Mouse (Mus musculus) retina, adult 2 months (tissue): ENCODE measurements around the gene Pdcd1lg2.

Experiments
- DNase-seq: peaks from one replicate; pipeline ENCODE4 v3.0.0-alpha.2; 2012; ENCODE audit warnings: low read depth, low spot score

Gene Pdcd1lg2

DNA sequence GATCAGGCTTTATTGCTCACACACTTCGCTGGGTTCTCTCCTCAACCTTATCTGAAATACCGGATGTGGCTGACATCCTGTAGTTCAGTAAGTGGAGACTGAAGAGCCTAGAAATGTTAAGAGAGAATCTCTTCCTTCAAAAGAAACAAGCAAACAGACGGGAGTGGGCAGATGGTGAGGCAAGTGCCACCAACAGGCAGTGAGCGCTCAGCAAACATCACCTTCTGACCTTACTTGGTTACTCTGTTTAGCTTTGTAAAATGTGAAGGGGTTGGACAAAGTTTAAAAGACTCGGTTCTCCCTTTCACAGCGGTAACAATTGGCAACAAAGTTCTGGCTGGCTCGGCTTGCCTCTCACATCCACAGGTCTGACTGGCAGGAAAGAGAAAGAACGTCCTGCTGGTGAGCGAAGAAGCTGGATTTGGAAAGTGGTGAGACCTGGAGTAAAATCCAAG is 8.0 kb downstream of the Pdcd1lg2 start:
- DNase-seq, result no peak

DNA sequence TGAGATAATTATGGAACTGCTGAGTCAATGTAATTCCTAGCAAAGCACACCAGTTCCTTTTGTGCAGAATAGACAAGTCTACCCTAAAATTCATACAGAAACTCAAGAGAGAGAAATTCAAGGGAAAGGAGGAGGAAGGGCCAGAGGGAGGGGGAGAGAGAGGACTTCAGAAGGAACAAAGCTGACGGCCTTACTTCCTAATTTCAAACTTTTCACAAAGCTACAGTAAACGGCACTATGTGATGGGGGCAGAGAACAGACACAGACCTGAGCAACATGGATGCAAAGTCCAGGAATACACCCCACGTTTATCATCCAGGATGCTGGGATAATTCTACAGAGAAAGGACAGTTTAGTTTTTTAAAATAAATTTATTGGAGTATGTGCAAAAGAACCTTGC is 8.8 kb downstream of the Pdcd1lg2 start:
- no peak for DNase-seq

DNA sequence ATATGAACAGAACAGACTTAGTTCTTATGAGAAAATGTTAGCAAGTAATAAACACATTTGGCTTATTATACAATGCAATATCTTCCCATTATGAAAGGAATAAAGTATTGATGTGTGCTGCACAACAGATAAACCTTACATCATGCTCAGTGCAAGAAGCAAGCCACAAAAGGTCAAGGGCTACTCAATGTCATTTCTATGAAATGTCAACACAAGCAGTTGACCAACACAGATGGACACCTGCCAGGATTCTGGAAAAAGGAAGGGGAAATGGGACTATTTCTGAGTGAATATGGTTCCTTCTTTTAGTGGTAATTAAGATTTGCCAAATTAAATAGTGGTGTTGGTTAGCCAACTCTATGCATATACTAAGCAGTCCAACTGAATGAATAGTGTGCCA is 9.2 kb downstream of the Pdcd1lg2 start:
- no peak for DNase-seq

DNA sequence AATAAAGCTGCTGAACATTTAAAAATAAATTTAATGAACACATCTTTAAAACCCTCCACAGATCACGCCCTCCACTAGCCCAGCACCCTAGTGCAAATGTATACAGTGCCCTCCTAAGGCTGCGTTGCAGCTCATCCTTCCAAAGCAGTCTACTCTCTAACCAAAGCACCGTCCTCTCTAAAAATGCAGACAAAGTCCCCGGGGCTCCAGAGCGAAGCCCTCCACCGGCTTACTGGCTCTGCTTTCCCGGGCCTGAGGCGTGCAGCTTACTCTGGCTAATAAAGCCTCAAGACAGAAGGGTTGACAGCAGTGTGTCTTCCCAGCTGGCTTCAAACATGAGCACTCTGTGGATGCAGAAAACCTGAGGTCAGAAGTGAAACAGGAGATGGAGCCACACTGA is 9.7 kb downstream of the Pdcd1lg2 start:
- DNase-seq, result no peak

DNA sequence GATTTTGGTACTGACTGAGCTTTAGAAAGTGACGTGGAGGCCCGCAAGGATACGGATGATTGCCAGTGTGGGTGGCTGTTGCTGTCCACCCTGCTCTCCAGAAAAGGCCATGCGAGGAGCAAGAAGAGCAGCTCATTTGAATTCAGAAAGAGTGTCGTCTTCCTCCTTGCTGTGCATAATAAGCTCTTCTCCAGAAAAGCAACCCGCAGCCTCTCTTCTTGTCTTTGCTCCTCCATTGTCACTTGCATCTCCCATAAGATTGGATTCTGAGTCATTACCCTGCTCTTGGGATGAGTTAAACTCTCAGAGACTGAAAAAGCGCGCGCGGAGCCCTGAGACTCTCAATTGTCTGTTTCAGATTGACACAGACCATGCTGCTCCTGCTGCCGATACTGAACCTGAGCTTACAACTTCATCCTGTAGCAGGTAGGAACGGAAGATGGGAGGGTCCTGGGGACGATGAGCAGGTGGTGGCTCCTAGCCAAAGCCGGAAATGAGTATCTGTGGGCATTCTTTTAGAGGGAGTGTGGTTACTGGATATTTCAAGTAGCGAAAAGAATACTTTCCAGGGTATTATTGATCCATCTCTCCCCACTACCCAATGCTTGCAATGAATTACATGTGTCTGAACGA is 11.4 kb downstream of the Pdcd1lg2 start:
- DNase-seq, result no peak

DNA sequence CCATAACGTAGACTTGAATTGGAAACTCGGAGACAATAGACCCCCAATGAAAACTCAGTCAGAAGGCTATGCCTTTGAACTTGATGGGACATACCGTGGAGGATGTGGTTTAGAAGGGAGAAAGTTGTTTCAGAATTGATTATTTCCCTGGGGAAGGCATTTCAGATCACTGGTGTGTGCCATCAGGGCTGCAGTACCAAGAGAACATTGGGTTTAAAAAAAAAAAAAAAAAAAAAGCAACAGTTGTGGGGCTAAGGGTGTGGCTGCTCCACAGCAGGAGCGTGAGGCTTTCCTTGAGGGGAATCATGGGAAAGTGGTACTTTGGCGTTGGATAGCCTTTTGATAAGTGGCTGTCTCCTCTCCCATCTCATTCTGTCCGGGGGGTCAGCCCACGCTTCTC is 12.1 kb downstream of the Pdcd1lg2 start:
- no peak for DNase-seq

DNA sequence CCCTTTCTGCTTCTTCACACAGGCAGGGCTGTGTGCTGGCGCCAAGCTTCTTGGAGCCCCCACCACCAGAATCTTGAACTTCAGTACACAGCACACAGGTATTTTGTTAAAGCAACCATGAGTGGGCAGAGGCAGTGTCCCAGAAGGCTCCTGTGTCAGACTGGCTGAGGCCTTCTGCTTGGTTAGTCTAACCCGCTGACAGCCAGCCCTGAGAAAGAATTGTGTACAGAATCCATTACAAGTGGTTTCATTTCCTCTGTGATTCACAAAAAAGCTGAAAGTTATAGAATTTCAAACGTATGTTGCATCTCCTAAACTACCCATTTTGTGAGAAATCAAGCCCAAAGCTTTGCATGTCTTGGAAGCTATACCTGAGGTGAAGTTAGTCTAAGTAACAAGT is 19.8 kb downstream of the Pdcd1lg2 start:
- no peak for DNase-seq

DNA sequence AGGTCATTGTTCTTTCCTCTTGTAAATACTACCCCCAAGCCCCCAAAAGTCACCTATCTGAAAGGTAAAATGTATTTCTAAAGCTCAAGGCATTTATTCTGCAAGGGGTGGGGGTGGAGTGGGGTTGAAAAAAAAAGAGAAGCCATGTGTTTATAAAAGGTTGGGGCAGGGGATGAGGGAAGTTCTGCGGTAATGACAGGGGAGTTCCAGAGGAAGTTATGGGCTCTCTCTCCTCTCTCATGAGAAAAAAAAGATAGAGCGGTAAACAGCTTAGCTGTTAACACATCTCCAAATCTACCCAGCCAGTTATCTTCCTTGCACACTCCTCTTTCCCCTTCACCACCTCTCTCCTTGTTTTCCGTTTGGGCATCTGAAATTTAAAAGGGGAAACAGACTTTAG is 20.2 kb downstream of the Pdcd1lg2 start:
- no peak for DNase-seq

DNA sequence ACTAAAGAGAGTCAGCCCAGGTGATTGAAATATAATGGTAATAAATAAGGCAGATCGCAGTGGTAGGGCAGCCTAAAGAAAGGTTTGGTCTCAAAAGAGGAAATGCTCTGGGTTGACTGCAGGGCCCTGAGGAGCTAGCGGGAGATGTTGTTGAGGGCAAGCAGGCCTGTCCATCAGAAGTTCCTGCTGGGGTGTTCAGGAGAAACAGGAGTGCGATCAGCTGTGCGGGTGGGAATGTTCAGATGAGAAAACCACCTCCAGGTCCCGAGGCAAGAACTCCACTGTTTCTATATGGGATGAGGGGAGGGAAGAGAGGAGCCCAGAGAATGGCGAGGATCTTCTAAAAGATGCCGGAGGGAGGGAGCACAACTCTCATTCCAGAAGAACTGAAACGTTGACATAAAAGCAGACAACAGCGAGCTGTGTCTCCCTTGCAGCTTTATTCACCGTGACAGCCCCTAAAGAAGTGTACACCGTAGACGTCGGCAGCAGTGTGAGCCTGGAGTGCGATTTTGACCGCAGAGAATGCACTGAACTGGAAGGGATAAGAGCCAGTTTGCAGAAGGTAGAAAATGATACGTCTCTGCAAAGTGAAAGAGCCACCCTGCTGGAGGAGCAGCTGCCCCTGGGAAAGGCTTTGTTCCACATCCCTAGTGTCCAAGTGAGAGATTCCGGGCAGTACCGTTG is 26.2 kb downstream of the Pdcd1lg2 start:
- DNase-seq, result no peak

DNA sequence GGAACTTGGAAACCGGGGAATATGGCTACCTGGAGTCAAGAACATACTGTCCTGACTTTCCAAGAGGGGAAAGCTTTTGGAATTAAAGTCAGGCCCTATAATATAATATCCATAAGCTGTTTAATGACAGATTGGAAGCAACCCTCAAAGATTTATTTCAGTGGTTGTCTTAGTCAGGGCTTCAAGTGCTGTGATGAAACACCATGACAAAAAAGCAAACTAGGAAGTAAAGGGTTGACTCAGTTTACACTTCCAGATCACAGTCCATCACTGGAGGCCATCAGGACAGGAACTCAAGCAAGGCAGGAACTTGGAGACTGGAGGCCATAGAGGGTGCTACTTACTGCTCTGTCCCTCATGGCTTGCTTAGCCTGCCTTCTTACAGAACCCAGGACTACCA is 27.1 kb downstream of the Pdcd1lg2 start:
- DNase-seq, result no peak

DNA sequence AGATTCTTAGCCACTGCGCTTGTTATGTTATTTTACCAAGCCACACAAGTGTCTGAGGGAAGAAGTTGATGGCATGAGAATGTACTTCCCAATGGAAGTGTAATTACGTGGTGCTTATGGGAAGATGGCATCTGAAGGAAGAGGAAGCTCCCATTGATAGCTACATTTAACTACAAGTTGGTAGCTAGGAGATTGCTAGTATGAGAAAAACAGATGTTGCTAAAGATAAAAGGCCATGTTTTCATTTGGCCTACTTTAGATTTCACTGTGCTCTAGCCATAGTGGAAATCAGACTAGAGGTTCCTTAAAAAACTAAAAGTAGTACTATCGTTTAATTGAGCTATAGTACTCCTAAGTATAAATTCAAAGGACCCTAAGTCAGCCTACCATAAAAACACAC is 28.5 kb downstream of the Pdcd1lg2 start:
- no peak for DNase-seq

DNA sequence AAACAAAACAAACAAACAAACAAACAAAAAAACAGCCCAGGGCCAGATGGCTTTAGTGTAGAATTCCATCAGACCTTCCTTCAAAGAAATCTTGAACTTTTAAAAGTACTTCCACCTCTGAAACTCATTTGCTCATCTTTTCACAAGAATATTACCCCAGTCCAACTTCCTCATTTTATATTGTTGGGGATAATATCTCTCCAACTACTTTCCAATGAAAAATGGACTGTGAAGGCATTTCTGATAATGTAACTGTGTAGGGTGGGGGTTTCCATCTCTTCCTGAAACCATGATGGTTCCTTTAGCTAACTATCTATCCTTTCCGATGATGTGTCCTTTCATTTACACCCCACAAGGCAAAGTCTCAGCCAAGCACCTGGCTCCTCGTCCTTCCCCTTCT is 31.8 kb downstream of the Pdcd1lg2 start:
- no peak for DNase-seq

DNA sequence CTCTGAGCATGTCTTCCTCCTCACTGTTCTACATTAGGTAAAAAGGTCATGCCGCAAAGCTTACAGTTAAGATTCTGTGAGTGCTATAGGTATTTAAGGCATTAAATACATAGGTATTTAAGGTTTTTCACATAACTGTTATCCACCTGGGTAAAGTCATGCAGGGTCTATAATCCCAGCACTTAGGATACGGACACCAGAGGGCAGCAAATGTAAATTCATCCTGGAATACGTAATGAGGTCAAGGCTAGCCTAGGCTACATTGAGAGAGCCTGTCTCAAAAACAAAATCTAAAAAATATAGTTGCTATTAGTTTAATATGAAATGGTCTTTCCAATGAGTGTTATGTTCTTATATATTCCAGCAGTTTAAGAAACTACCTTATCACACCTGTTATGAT is 33.6 kb downstream of the Pdcd1lg2 start:
- DNase-seq, result no peak

DNA sequence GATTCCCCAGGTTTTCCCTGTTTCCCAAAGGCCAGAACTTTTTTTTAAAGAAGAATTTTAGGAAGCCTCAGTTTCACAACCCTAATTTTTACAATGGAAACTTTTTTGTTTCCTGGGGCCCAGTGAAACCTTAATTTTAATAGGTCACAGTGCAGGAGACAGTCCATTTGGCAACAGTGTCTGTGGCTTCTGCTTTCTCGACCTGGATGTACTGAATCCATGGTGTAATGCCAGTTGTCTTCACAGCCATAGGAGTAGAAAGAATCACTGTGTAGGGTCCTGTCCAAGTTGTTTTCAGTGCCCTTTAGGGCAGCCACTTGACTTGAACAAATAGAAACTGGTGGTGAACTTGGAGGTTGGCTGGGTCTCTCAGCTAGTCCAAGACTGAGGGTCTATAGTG is 37.7 kb downstream of the Pdcd1lg2 start:
- DNase-seq, result no peak

DNA sequence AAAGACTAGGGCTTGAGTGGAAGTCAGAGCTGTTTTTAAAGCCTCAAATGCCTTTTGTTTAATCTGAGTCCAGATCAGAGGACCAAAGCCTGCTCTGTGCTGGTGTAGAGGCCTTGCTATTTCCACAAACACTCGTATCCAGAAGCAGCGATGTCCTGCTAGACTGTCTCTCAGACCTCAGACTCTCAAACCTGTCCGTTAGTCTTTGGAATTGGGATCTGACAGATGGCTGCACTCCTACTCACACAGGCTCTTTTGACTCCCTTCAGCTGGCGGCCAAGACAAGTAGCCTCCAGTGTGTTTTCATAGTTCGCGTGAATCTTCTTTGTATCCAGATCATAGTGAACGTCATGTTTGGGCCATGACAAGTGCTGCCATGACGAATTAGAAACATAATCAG is 39.7 kb downstream of the Pdcd1lg2 start:
- DNase-seq, result no peak

DNA sequence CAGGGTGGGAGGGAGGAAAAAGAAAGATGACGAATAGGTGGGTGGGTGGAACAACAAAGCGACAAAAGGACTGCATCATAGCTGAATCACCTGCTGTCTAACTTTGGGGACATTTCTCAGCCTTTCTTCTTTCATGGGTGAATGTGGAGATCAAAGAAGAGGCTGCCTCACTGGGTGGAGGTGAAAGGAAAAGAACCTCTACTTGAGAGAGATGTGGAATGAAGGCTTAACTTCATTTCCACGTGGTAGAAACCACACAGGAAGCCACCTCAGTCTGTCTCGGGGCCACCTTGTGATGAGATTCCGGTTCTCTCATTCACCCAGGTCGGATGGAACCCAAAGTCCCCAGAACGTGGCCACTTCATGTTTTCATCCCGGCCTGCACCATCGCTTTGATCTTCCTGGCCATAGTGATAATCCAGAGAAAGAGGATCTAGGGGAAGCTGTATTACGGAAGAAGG is 43.5 kb downstream of the Pdcd1lg2 start:
- DNase-seq, result no peak

DNA sequence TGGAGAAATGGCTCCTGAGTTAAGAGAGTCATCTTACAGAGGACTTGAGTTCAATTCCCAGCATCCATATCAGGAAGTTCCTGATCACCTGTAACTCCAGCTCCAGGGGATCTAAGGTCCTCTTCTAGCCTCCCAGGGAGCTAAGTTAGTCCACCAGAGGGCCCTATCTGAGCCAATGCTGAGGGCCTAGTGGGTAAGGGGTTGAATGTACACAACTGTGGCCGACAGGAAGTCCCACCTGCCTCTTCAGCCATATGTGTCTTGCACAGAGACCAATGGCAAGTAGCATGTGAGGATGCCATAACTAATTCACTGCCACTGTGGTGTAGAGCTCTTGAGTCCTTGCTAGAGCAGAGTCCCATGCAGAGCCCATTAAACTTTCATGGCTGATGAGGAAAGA is 44.4 kb downstream of the Pdcd1lg2 start:
- DNase-seq, result no peak

DNA sequence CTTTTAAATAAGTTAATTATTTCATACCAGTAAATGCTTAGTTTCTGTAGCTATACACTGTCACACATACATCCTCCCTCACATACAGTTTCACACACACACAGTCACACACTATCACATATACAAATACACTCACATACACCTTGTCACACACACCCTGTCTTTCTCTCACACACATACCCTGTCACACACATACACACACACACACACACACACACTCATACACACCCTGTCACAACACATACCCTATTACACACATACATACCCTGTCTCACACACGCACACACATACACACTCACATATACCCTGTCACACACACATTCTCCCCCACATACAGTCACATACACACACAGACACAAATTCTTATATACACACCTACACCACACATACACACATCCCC is 47.3 kb downstream of the Pdcd1lg2 start:
- DNase-seq, result no peak

DNA sequence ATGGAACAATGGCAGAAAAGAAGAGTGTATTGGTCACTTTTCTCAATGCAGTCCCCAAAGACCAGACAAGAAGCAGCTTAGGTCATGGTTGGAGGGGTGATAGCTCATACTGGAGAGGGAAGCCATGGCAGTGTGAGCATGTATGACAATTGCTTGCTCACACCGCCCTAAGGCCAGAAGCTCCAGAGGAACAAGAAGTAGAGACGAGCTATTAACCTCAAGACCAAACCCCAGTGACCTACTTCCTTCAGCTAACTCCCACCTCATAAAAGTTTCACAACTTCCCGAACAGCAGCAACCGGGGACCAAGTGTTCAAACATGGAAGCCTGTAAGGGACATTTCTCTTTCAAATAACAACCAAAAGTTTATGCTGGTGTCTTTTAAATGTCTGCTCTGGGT is 51.7 kb downstream of the Pdcd1lg2 start:
- DNase-seq, result no peak

DNA sequence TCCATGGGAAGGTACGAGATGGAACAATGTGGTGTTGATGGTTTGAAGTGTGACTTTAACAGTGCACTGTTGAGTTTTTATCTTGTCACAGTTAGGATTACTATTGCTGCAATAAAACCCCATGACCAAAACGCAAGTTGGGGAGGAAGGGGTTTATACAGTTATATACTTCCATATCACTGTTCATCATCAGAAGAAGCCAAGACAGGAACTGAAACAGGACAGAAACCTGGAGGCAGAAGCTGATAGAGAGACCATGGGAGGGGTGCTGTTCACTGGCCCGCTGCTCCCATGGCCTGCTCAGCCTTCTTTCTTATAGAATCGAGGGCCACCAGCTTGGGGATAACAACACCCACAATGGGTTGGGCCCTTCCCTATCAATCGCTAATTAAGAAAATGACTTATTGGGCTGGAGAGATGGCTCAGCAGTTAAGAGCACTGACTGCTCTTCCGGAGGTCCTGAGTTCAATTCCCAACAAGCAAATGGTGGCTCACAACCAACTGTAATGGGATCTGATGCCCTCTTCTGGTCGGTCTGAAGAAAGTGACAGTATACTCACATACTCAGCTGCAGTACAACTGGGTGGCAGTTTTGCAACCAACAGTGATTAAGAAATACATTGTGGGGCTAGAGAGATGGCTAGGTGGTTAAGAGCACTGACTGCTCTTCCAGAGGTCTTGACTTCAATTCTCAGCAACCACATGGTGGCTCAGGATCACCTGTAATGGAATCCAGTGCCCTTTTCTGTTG is 53.1 kb downstream of the Pdcd1lg2 start:
- no peak for DNase-seq

DNA sequence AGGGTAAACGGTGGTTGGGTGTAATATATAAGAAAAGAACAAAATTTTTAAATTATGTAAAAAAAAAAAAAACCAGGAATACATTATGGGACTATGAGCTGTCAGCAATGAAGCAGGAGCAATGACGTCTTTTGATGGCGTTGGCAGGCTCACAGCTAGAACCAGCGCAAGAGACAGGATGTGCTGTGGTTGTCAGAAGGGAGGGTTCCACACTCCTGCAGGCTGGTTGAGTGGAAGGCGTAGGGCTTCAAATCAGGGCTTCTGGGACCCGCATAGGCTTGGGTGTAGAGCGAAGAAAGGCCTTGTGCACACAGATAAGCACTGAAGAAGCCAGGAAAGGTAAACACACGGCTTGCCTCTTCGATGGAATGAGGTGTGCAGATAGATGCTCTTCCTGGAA is 56.1 kb downstream of the Pdcd1lg2 start:
- DNase-seq, result no peak

DNA sequence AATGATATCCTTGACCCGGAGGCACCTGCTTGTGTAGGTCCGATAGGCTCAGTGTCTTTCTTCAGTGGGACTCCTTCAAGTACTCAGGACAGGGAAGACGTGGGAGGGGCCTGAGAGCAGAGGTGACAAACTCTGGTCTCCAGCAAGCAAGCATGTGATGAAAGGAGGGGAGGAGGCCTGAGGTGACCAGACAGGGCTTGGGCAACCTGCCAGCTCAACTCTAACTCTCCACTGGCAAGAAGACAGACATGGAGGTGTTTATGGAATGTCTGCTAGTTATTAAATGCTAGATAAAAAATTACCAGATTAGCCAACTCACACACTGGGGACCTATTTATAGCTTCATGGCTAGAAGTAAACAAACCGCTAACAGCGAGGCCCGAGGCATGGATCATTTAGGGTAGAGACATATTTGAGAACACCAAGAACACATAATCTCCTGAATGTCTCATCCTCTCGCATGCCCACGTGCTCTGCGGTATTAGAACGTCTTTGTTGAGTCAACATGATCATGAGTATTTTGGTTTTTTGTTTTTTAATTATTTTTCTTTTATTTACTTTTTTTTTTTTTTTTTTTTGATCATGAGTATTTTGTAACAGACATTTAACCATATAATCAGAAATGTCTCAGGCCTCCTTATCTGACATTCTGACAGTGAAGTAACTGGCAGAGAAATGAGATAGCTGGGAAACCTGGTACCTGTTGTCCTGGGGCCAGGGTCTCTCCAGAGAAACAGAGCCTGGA is 58.4 kb downstream of the Pdcd1lg2 start:
- DNase-seq, result no peak
